Mouse (Mus musculus) kidney, adult 11 months (tissue): Measurements from ENCODE around the gene Stac2.

ENCODE experiments used
- DNase-seq: peaks from one replicate; pipeline ENCODE4 v3.0.0; 2022

The Stac2 gene

DNA sequence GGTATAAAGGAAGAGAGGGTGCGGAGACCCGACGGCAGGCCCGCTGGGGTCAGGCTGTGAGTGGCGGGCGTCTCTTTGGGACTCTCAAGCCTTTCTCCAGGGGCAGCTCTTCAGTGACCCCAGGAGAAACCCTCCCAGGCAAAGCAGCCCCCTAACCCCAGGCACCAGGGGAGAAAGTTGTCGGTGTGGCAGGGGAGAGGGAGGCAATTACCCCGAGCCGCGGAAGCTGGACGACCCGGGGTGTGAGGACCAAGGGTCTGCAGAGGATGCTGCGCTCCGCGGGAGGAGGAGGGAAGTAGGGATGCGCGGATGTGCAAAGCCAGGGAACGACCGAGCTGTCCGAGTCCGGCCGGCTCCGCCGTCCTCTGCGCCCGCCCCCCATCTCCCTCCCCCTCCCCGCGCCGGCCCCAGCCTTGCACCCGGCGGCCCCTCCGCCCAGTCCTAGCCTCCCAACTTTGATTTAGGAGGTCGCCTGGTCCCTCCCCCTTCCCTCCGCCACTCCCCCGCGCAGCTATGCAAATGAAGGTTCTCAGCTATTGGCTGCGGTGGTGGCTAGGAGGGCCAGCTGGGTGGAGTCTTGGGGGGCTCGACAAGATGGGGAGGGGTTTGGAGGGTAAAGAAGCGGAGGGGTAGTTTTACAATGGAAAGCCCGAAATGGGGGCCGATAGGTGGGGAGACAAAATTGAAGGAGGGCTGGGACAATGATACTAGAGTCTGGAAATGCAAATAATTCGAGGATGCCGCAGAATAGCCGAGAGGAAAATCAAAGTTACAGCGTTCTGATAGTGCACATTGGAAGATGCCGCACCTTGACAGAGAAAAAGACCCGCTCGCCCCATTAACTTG lies at the start of gene Stac2:
Gene Stac2, minus strand, starts transcription at position 474 of the 846 bp plus-strand sequence.
- peak; percentile 43 for DNase-seq

DNA sequence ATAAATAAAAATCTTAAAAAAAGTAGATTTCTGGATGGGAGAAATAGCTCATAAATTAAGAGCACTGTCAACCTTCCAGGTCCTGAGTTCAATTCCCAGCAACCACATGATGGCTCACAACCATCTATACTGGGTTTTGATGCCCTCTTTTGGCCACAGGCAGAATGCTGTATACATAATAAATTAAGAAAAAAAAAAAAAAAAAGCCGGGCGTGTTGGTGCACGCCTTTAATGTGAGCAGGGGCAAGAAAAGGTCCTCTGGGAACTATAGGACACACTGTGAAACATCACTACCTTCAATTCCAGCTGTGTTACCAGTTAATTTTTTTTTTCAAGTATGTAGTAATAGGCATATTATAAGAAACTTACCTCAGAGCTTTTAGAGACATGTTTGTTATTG lies 48.1 kb upstream of the Stac2 start:
- DNase-seq: no peak

DNA sequence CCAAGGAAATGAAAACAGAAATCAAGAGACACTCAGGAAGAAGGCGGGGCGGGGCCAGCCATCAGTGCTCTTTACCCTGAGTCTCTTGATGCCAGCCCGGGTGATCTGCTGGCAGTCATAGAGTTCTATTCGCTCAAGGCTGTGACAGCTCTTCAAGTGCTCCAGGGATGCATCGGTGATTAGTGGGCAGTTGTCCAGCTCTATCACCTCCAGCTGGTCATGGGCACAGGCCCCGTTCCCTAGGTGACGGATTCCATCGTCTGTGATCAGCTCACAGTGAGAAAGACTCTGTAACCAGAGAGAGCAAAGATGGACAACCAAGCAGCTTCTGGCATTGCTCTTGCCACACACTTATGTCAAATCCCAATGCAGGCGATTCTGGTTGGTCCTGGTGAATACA lies 37.3 kb upstream of the Stac2 start:
- peak; percentile 9 for DNase-seq

DNA sequence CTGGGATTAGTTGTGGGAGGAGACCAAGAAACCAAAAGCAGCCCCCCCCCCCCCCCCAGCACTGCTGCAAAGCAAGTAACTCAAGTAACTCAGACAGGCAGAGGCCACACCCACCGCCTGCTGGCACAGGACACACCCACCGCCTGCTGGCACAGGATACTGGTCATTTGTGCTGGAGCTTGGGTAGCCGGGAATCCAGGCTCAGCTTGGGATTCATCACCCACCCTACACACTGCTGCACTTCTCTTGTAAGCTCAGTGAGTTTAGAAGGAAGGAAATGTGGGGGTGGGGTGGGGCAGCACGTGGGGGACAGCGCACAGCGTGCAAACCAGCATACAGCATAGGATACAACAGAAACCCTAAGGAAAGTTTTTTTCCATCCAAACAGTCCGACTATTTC lies 35.0 kb upstream of the Stac2 start:
- DNase-seq: peak; percentile 22

DNA sequence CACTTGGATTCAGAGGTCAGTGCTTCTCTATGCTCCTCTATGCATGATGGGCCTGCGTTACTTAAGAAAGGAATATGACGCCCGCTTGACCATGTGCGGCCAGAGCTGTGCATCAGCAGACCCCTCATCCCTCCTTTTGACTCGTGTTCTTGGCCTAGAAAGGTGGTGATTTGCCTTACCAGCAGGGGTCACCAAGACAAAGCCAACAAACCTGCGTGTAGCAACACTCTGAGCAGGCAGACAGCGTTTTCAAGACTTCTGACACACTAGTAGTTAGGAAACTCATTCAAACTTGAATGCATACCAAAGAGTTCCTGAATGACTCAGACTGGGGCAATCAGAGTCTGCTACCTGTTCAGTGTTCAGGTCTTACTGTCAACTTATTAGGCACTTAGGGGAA lies 33.3 kb upstream of the Stac2 start:
- no peak for DNase-seq

DNA sequence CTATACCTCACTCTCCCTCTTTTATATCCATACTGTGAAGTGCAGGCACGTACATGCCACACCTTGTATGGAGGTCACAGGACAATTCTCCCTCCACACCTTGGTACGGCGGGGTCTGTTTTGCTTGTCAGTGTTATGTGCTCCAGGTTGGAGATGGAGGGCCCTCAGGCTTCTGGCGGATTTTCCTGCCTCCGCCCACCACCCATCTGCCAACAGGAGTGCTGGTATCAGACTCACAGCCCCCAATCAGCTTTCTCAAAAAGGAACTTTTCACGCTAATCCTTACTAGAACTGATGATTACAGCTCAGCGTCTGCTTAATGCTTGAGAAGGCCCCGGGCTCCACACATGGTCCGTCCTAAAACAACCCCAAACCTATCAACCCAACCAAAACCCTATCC lies 32.9 kb upstream of the Stac2 start:
- no peak for DNase-seq

DNA sequence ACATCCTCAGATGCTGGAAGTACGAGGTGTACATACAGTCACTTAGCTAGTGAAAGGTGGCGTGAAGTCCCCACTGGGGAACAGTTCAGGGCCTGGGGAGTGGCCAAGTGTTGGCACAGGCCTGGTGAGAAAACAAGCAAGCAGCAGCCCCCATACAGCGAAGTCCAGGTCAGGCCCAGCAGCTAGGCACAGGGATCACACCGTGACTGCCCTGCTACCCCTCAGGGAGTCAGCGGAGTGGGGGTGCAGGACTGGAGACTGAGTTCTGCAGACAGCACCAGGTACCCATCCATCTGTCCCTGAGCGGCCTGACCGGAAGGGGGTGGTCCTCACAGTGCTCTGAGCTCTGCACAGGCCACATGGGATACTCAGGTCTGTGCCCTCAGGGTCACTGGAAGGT lies 29.5 kb upstream of the Stac2 start:
- no peak for DNase-seq

DNA sequence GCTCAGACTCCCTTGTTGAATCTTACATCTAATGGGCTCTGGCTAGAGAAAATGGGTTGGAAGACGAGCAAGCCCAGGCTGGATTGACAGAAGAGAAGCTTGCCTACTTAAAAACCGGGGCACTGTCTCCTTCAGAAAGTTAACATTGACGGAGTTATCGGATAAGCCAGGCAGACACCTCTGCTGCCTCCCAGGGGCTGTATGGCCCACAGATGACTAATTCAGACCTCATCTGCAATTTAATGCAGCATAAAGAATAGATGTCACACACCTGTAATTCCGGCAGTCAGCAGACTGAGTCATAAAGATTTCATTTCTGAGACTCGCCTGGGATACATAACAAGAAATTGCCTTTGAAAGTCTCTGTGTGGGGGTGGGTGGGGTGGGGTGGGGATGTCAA lies 27.2 kb upstream of the Stac2 start:
- no peak for DNase-seq

DNA sequence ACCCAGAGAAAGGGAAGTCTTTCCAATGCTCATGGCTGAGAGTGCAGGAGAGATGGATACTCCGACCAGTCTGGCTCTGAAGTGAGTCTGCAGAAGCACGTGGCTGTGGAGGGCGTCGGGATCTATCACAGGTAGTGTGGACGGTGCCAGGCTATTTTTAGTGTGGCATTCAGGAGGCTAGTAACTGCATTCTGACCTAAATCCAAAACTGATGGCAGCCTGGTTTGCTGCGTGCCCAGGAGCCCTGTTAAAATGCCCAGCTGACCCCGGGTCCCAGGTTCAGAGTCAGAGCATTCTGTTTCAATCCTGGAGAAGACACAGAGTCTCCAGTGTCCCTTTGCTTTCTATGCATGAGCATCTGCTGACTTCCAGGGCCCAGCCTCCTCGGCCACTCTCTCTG lies 23.8 kb upstream of the Stac2 start:
- DNase-seq: peak; percentile 30

DNA sequence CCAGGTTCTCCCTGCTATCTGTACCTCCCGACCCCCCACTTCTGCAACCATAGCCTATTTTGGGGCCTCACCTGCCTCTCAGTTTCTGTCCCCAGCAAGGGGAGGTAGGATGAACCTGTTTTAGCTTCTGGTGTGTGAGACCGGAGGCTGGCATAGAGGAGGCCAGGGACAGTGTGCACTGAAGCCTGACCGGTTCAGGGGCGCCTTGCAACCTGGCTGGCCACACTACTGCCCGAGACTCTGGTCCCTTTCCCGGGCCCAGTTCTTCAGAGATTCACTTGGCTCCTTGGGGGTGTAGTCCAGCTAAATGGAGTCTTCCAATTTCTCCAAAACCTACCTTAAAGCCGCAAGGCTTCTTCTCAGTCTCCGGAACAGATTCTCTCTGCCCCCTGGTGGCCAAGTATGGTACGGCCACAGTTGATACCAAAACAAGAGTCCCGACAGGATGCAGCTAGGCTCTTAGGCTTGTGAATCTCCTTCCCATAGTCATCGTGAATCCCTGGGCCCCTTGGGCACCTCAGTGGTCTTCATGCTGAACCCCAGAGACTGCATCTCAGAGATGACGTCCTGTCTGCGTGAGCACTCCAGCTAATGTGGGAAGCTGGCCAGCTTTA lies 22.0 kb upstream of the Stac2 start:
- peak; percentile 69 for DNase-seq

DNA sequence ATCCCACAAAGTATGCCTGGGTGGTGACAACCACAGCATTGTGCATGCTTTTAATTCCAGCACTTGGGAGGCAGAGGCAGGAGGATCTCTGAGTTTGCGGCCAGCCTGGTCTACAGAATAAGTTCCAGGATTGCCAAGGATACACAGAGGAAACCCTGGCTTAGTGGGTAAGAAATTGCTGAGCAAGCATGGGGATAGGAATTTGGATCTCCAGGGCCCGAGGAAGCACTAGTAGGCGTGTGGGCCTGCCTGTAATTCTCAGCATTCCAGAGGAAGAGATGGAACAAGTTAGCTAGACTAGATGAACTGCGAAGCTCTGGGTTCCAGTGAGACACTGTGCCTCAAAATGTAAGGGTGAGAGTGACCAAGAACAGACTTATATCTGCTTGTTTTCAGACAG lies 20.2 kb upstream of the Stac2 start:
- DNase-seq: no peak

DNA sequence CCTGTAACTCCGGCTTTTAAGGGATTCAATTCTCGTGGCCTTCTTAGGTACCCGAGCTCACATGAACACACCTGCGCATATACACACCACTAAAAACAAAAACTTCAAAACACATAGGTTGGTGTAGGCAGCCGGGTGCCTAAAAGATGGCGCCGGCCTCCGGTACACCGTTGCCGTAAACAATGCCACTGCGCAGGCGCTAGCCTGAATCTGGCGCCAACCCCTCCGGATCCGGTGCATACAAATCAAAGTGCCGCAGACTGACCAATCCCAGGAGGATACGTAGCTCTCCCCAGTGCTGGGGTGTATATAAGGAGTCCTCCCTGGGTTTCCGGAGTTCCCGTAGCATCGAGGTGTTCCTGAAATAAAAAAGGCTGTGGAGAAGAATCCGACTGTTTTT lies 14.0 kb upstream of the Stac2 start:
- no peak for DNase-seq

DNA sequence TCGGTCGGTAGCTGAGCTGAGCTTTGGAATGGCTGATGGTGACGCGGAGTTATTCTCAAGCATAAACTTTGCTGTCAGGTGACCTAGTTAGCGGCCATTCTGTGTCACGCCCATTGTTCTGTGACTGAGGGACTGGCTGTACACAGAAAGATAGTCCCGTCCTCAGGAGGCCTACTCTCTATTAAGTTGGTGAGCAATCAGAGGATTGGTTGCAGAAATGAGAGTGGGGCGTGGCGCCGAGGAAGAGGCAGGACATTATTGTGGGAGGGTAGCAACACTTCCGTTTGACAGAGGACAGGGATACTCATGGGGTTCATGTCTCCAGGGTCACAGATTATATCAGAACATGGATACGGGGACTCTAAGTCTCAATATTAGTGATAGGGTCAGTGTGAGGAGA lies 12.9 kb upstream of the Stac2 start:
- DNase-seq: no peak

DNA sequence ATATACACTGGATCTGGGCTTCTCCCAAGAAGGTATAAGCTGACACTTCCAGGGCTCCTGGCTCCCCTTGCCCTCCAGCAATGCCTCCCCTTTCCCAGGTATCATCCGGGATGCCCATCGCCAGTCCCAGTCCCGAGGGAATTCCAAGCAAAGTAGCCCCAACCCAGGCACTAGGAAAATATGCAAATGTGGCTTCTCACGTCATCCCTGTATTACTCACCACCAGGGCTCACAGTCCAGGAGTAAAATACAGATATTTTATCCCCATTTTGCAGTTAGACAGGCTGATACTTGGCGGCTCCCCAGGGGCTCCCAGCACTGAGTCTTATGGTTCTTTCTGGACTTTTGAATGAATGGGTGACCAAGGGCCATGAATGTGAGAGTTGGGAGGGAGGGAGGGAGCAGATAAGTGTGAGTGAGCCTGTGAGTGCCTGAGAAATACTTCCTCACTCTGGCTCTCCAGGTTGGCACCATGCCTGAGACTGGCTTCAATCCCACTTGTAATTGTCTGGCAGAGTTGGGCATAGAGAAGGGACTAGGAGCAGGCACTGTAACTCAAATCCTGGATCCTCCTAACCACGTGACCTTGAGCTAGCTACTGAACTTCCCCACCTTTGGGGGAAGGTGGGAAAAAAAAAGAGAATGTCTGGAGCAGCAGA lies 8.8 kb upstream of the Stac2 start:
- DNase-seq: no peak

DNA sequence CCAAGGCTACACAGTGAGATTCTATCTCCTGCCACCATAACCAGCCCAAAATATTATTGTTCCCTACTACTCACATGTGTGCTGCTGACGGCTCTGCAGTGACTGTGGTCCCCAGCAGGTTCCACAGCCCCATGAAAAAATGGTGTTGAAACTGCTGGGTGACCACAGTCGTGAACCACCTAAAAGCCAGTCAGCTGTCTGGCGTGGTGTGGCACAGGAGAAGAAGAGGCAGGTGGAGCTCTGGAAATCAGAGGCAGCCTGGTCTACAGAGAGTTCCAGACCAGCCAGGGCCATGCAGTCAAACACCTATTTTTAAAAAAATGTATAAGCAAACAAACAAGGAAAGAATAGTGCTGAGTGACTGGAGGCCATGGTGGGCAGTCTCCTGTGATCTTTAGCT lies 8.2 kb upstream of the Stac2 start:
- no peak for DNase-seq

DNA sequence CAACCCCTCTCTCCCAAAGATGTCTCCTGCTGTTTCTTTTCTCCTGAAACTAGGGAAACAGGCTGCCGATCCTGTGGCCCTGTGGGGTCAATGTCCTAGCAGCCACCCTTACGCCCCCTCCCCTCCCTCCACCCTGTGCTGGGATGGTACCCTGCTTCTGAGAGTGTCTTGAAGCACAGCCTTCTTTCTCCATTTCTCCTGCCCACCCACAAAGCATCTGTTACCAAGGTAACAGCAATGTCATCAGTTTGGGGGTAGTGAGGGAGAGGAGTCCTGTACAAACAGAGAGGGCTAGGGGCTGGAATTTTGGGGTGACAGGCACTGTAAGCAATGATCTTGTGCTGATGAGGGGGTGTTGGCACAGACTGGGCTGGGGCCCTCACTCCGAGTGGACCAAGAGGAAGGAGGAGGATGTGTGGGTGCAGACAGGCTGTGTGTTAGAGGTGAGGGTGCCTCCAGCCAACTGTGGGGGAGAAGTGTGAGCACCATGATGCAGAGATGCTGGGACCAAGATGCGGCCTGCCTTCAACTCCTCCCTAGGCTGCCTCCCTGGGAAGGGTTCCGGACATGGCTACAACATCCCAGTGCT lies 6.9 kb upstream of the Stac2 start:
- DNase-seq: no peak

DNA sequence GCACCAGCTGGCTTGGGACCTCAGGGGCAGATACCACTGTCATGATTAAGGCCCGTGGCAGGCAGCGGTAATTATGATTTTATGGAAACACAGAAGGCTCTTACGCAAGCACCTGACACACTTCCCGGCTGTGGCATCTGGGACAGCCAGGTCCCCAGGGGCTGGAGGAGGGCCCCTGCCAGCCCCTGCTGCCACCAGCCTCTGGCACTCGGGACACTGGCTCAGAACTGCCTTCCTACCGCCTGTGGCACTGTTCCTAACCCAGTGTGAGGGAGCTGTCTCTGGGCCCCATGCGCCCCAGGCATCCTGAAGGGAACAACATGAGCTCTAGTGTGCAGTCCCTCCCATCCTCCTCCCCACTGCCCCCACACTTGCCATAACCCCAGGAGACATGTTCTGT lies 6.4 kb upstream of the Stac2 start:
- DNase-seq: no peak

DNA sequence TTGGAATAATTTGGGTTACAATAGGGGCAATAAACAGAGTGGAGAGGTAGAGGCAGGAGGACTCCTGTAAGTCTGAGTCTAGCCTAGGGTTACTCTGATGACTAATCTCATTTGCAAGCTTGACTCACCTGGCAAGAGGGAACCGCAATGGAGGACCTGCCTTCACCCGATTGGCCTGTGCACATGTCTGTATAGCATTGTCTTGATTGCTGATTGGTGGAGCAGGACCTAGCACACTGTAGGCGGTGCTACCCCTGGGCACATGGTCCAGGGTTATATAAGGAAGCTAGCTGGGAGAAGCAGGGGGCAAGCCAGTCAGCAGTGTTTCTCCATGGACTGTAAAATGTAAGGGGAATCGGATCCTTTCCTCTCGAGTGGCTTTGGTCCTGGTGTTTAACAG lies 4.7 kb upstream of the Stac2 start:
- peak; percentile 18 for DNase-seq

DNA sequence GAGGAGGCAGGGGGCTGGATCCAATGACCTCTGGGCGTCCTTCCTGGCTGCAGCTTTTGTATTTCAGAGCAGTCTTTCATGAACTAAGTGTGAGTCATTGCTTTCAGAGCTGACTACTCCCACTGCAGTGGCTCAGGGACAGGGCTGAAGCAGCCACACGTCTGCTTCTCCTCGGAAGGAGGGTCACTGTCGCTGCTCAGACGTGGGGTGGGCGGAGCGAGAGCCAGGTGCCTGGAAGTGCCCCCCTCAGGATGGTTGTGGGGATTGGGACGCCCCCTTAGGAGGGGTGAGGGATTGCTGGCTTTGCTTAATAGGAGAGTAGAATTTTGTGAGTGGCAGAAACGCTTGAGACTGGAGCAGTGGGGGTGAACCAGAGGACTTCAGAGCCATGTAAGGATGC lies 4.2 kb upstream of the Stac2 start:
- no peak for DNase-seq

DNA sequence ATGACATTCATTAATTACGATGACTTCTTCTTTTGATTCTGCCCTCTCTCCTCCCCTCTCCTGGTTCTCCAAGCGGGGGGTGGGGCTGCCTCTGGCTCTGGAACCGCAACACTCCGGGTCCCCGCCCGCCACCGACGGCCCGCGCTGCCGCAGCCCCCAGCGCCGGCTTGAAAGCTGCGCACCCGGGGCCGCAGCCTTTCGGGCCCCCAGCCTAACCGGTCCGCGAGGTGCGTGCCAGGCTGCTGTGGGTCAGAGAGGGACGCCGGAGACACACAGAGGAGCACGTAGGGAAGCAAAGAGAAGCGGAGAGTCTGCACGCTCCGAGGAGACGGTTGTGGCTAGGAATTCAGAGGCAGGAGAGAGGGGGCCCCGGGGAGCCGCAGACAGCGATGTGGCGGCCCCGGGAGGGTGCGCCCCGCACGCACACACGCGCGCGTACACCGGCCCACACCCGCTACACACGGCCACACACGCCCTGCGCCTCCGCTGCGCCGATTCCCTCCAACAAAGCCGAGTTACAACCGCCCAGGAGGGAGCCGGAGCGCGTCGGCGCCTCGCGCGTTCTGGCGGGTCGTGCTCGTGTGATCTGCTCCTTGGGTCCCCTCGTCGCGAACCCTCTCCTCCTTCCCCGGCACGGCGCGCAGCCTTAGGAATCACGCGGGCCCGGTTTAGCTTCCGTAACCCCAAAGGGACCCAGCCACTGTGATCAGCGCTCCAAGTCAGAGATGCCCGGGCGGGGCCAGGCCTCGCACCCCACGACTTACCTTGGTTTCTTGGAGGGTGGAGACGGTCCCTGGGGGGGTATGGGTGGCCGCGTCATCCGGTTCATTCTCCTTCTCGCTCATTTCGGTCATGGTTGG lies 903 bp downstream of the Stac2 start:
- DNase-seq: no peak

DNA sequence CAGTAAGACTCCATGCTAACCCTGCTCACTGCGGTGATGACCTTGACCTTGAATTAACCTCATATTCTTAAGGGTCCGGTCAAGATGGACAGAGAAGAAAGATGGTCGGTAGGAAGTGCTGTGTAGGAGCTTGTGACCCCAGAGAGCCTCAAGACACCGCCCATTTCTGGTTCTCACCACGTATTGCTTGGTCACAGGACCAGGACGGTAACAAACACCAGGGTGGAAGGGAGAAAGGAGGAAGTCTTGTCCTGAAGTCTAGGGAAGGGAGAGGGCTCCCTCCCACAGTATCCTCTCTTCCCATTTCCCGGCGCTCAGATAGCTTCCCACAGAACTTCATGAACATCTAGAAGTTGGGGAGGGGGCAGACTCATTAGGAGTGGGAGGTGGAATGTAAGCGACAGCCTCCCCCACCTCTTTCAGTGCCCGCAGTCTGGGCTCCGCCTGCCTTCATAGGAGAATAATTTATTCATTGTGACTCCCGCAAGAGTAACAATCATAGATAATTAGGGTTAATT lies 1.6 kb downstream of the Stac2 start:
- no peak for DNase-seq

DNA sequence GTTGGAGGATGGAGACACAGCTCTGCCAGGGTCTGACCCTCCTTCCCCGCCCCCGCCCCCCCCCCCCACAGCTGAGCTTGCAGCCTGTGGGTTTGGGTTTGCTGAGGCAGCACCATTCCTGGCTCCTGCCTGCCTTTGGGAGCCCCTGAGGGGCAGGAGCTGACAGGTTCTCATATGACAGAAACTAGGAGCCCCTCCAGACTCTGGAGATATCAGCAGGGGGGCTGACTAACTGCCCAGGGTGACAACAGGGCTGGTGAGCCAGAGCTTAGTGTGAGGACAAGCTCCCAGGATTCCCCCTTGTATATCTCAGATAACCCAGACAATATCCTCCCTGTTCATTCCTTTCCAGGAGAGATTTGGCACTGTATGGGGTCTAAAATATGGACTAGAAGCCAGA lies 2.3 kb downstream of the Stac2 start:
- DNase-seq: no peak

DNA sequence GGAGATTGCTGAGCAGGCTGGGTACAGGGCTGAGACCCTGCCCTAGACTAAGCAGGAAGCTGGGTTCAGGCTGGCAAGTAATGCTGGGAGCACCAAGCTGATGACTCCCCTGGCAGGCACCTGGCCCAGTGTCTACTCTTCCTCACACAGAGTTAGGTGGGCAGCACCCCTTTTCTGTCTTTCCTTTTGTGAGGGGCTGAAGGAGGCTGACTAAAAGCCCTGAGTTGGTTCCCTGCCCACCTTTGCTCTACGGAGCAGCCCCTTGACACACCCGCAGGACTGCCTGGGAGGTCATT lies 2.8 kb downstream of the Stac2 start:
- DNase-seq: no peak
